Mouse (Mus musculus) kidney, adult 2 months (tissue): ENCODE measurements at regions not wholly inside any gene's neighbourhood (a gene's known extent, or its start where the extent isn't known, plus 50 kb on each side); places are given as distances from the start of the nearest gene placed in this dataset.

Experiments
- CTCF ChIP-seq: fragments of 200-500 bp; conservative IDR thresholded peaks from 2 replicates; pipeline ENCODE4 v1.5.1; 2011; ENCODE audit warnings: low read depth, mild to moderate bottlenecking, control low read depth, low read length, moderate library complexity, mixed read lengths; ENCODE audit not compliant: insufficient read depth, insufficient read length
- POLR2A ChIP-seq: fragments of 200-500 bp; IDR thresholded peaks from one replicate; pipeline ENCODE4 v1.6.1; 2011; ENCODE audit warnings: low read depth, low read length, control low read depth

DNA sequence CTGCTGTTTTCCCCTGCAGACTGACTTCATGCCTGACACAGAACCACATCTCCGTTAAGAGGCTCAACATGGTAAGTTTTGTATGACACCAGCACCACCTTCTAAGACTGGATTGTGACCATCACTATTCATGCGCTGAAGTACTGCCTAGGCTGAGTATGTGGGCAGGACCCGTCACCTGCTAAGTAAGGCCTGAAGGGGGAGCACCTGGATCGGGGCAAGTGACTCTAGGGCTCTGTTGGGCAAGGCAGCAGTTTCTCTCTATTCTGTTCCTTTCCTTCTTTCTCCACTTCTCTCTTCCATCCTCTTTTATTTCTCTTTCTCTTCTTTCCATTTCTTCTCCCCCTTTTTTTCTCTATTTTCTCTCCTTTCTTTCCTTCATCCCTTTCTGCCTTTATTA, 574.8 kb downstream of the Fat4 start:
- TF ChIP-seq CTCF (no peak), POLR2A (no peak)
